ENCODE assay signal across 9 mouse cellular contexts in genomic region chr2:92529670-92530322, GRCm38 (mm10).
DNase-seq lines count a peak whose midpoint lies in the region; ATAC-seq lines count a peak whose summit lies in the region.
"Had no signal": no experiment of that assay in that cellular context is flagged by ENCODE, and none has a peak within 500 bp of the region (broad histone marks: within the 10 kb centered on the region; RNA-seq: fewer than 3 reads in every experiment).

No protein-coding gene starts in this region.

- WGBS in heart, embryonic 12.5 days = 43% methylated on average over 14 of the region's 14 CpGs
- 51% methylated on average over 14 of the region's 14 CpGs for WGBS in hindbrain, embryonic 10.5 days
- WGBS in midbrain, embryonic 11.5 days = 55% methylated on average over 14 of the region's 14 CpGs

- no peaks in the 10 kb centered on the region; the same call in 1 of the 2 replicates for H3K27me3 ChIP-seq in heart, embryonic 12.5 days (replicated peaks)
- H3K27me3 ChIP-seq in hindbrain, embryonic 10.5 days (ENCODE audit: insufficient read depth, poor library complexity, severe bottlenecking) = no peaks in the 10 kb centered on the region
- no peaks in the 10 kb centered on the region for H3K27me3 ChIP-seq in midbrain, embryonic 11.5 days (ENCODE audit: control insufficient read depth, insufficient read depth, low read length)

- no peak for DNase-seq in heart, postnatal 36 days
- peak; percentile 86 for DNase-seq in brain, adult 2 months (ENCODE audit: low read depth, low spot score)
- no peak for DNase-seq in hindbrain, embryonic 10.5 days (ENCODE audit: low spot score)
- no peak for DNase-seq in midbrain, embryonic 11.5 days (ENCODE audit: low spot score, missing footprints)
- DNase-seq in spleen, adult 12 weeks (ENCODE audit: low spot score) = no peak
- DNase-seq in kidney, postnatal 25 days = no peak
- DNase-seq in MN1 (ENCODE audit: low spot score) = no peak

- H3K36me3 ChIP-seq in heart, embryonic 12.5 days = no peaks in the 10 kb centered on the region
- H3K36me3 ChIP-seq in hindbrain, embryonic 10.5 days = no peaks in the 10 kb centered on the region
- H3K36me3 ChIP-seq in midbrain, embryonic 11.5 days (ENCODE audit: control insufficient read depth, insufficient read depth, low read length) = no peaks in the 10 kb centered on the region
- H3K36me3 ChIP-seq: G1E had no signal

- H3K4me3 ChIP-seq in heart, embryonic 12.5 days = peak overlapping the region; percentile 52
- peak overlapping the region; percentile 56 for H3K4me3 ChIP-seq in hindbrain, embryonic 10.5 days
- H3K4me3 ChIP-seq in midbrain, embryonic 11.5 days (ENCODE audit: low read depth, low read length) = peak overlapping the region; percentile 42

- peak overlapping the region; percentile 53; the same call in 1 of the 2 replicates for H3K9ac ChIP-seq in heart, embryonic 12.5 days
- peak overlapping the region; percentile 67 for H3K9ac ChIP-seq in midbrain, embryonic 11.5 days (ENCODE audit: low read length)

- H3K4me2 ChIP-seq in heart, embryonic 12.5 days = peak overlapping the region; percentile 88
- H3K4me2 ChIP-seq in midbrain, embryonic 11.5 days = peak overlapping the region; percentile 74

- no peak overlapping the region for H3K27ac ChIP-seq in heart, embryonic 12.5 days (ENCODE audit: poor library complexity, severe bottlenecking)
- peak overlapping the region; percentile 86 for H3K27ac ChIP-seq in hindbrain, embryonic 10.5 days
- no peak overlapping the region for H3K27ac ChIP-seq in midbrain, embryonic 11.5 days (ENCODE audit: low read depth, low read length)

- intact Hi-C loops in heart, postnatal 36 days (cut with DNase I) = loop anchor here (2.0 kb wide), 2 partner anchors 43 to 71 kb away; no protein-coding TSS in a partner anchor

- no peaks in the 10 kb centered on the region for H3K9me3 ChIP-seq in heart, embryonic 12.5 days (replicated peaks)
- no peaks in the 10 kb centered on the region for H3K9me3 ChIP-seq in hindbrain, embryonic 10.5 days
- H3K9me3 ChIP-seq in midbrain, embryonic 11.5 days (ENCODE audit: control insufficient read depth, low read length) = no peaks in the 10 kb centered on the region
- H3K9me3 ChIP-seq: G1E had no signal

- ATAC-seq in heart, embryonic 12.5 days (ENCODE audit: insufficient number of reproducible peaks, low FRiP score) = no peak
- ATAC-seq in midbrain, embryonic 11.5 days (ENCODE audit: low FRiP score) = peak; percentile 57

- H3K4me1 ChIP-seq in heart, embryonic 12.5 days (replicated peaks) = peaks cover 8% of the 10 kb centered on the region
- peaks cover 36% of the 10 kb centered on the region for H3K4me1 ChIP-seq in hindbrain, embryonic 10.5 days (replicated peaks)
- H3K4me1 ChIP-seq in midbrain, embryonic 11.5 days (ENCODE audit: control insufficient read depth, insufficient read depth, low read length) = peaks cover 7% of the 10 kb centered on the region; the same call in 1 of the 2 replicates
